Mouse (Mus musculus): ENCODE data around the gene Grb14. TPM values are rescaled to one million over a fixed set of nuclear protein-coding genes. Genes with fewer than 3 reads are reported as not detected.

The Grb14 gene
- 17.7 and 25.3 TPM in 2 replicates for polyA plus RNA-seq (2014; fragmentation: Nextera tagmentation; extraction: Ambion mirVana)

- 94% methylated on average over 1 of the region's 1 CpGs for WGBS
- no peaks in the 10 kb centered on the region for H3K36me3 ChIP-seq (ENCODE audit: control insufficient read depth, insufficient read depth, low read length)
- no peak within 1 kb of the TSS for H3K27ac ChIP-seq (ENCODE audit: low read depth, low read length)
- no peak within 1 kb of the TSS for H3K9ac ChIP-seq (ENCODE audit: low read length)
- H3K27me3 ChIP-seq (replicated peaks; ENCODE audit: control insufficient read depth, insufficient read depth, low read length), result no peaks in the 10 kb centered on the region
- no peak within 1 kb of the TSS for H3K4me2 ChIP-seq (ENCODE audit: low read length)
- ATAC-seq (no peak), DNase-seq (ENCODE audit: low spot score) (no peak)
- no peaks in the 10 kb centered on the region for H3K4me1 ChIP-seq (ENCODE audit: control insufficient read depth, insufficient read depth, low read length)
- H3K4me3 ChIP-seq (ENCODE audit: low read depth, low read length), result no peak within 1 kb of the TSS
- H3K9me3 ChIP-seq (replicated peaks; ENCODE audit: control insufficient read depth, low read length), result no peaks in the 10 kb centered on the region
These were observed at the start of gene Grb14 for GRCm38 (mm10) chr2:65024887-65025286. Gene Grb14, minus strand, starts transcription at chr2:65024987.

GRCm38 (mm10) chr2:65072205-65072604 lies 47.4 kb upstream of the Grb14 start:
- no peak overlapping the region for H3K4me3 ChIP-seq (ENCODE audit: low read depth, low read length)

GRCm38 (mm10) chr2:65053764-65054163 lies 29.0 kb upstream of the Grb14 start:
- Histone ChIP-seq H3K9ac (ENCODE audit: low read length) (no peak overlapping the region), H3K4me2 (ENCODE audit: low read length) (no peak overlapping the region), H3K27ac (ENCODE audit: low read depth, low read length) (no peak overlapping the region), H3K4me3 (ENCODE audit: low read depth, low read length) (no peak overlapping the region), H3K9me3 (replicated peaks; ENCODE audit: control insufficient read depth, low read length) (no peaks in the 10 kb centered on the region), H3K27me3 (replicated peaks; ENCODE audit: control insufficient read depth, insufficient read depth, low read length) (no peaks in the 10 kb centered on the region), H3K36me3 (ENCODE audit: control insufficient read depth, insufficient read depth, low read length) (no peaks in the 10 kb centered on the region), H3K4me1 (ENCODE audit: control insufficient read depth, insufficient read depth, low read length) (no peaks in the 10 kb centered on the region)
- WGBS, result 90% methylated on average over 2 of the region's 2 CpGs
- no peak for DNase-seq (ENCODE audit: low spot score)
- ATAC-seq, result no peak

More at GRCm38 (mm10) chr2:65072205-65072604, 47.4 kb upstream of the Grb14 start:
- H3K9ac ChIP-seq (ENCODE audit: low read length), result no peak overlapping the region
- H3K27ac ChIP-seq (ENCODE audit: low read depth, low read length), result no peak overlapping the region
- no peaks in the 10 kb centered on the region for H3K9me3 ChIP-seq (replicated peaks; ENCODE audit: control insufficient read depth, low read length)
- H3K27me3 ChIP-seq (replicated peaks; ENCODE audit: control insufficient read depth, insufficient read depth, low read length), result no peaks in the 10 kb centered on the region
- no peaks in the 10 kb centered on the region for H3K4me1 ChIP-seq (ENCODE audit: control insufficient read depth, insufficient read depth, low read length)
- H3K36me3 ChIP-seq (ENCODE audit: control insufficient read depth, insufficient read depth, low read length), result no peaks in the 10 kb centered on the region
- ATAC-seq (no peak), DNase-seq (ENCODE audit: low spot score) (no peak)
- WGBS, result 74% methylated on average over 3 of the region's 3 CpGs
- no peak overlapping the region for H3K4me2 ChIP-seq (ENCODE audit: low read length)

- no peak overlapping the region for H3K9ac ChIP-seq (ENCODE audit: low read length)
- H3K27ac ChIP-seq (ENCODE audit: low read depth, low read length), result no peak overlapping the region
- no peak overlapping the region for H3K4me2 ChIP-seq (ENCODE audit: low read length)
- H3K36me3 ChIP-seq (ENCODE audit: control insufficient read depth, insufficient read depth, low read length), result no peaks in the 10 kb centered on the region
- no peak for DNase-seq (ENCODE audit: low spot score)
- H3K4me1 ChIP-seq (ENCODE audit: control insufficient read depth, insufficient read depth, low read length), result no peaks in the 10 kb centered on the region
- H3K27me3 ChIP-seq (replicated peaks; ENCODE audit: control insufficient read depth, insufficient read depth, low read length), result no peaks in the 10 kb centered on the region
- H3K9me3 ChIP-seq (replicated peaks; ENCODE audit: control insufficient read depth, low read length), result no peaks in the 10 kb centered on the region
- H3K4me3 ChIP-seq (ENCODE audit: low read depth, low read length), result no peak overlapping the region
- ATAC-seq, result no peak
- 97% methylated on average over 6 of the region's 6 CpGs for WGBS
These were observed 27.6 kb upstream of the Grb14 start for GRCm38 (mm10) chr2:65052191-65053012.

- 92% methylated on average over 3 of the region's 3 CpGs for WGBS
These were observed 26.0 kb upstream of the Grb14 start for GRCm38 (mm10) chr2:65050776-65051175.

GRCm38 (mm10) chr2:65048234-65049017 lies 23.6 kb upstream of the Grb14 start:
- no peaks in the 10 kb centered on the region for H3K27me3 ChIP-seq (replicated peaks; ENCODE audit: control insufficient read depth, insufficient read depth, low read length)
- no peak overlapping the region for H3K4me2 ChIP-seq (ENCODE audit: low read length)
- no peak overlapping the region for H3K9ac ChIP-seq (ENCODE audit: low read length)
- WGBS, result 31% methylated on average over 6 of the region's 6 CpGs
- no peaks in the 10 kb centered on the region for H3K9me3 ChIP-seq (replicated peaks; ENCODE audit: control insufficient read depth, low read length)
- no peaks in the 10 kb centered on the region for H3K36me3 ChIP-seq (ENCODE audit: control insufficient read depth, insufficient read depth, low read length)
- no peaks in the 10 kb centered on the region for H3K4me1 ChIP-seq (ENCODE audit: control insufficient read depth, insufficient read depth, low read length)
- H3K27ac ChIP-seq (ENCODE audit: low read depth, low read length), result no peak overlapping the region
- DNase-seq (ENCODE audit: low spot score), result peak; percentile 53
- no peak overlapping the region for H3K4me3 ChIP-seq (ENCODE audit: low read depth, low read length)
- peak; percentile 44 for ATAC-seq

More at GRCm38 (mm10) chr2:65050776-65051175, 26.0 kb upstream of the Grb14 start:
- H3K4me3 ChIP-seq (ENCODE audit: low read depth, low read length), result no peak overlapping the region
- H3K27ac ChIP-seq (ENCODE audit: low read depth, low read length), result no peak overlapping the region
- DNase-seq (ENCODE audit: low spot score), result no peak
- H3K9me3 ChIP-seq (replicated peaks; ENCODE audit: control insufficient read depth, low read length), result no peaks in the 10 kb centered on the region
- H3K27me3 ChIP-seq (replicated peaks; ENCODE audit: control insufficient read depth, insufficient read depth, low read length), result no peaks in the 10 kb centered on the region
- H3K9ac ChIP-seq (ENCODE audit: low read length), result no peak overlapping the region
- no peaks in the 10 kb centered on the region for H3K4me1 ChIP-seq (ENCODE audit: control insufficient read depth, insufficient read depth, low read length)
- no peaks in the 10 kb centered on the region for H3K36me3 ChIP-seq (ENCODE audit: control insufficient read depth, insufficient read depth, low read length)
- H3K4me2 ChIP-seq (ENCODE audit: low read length), result no peak overlapping the region
- no peak for ATAC-seq

- 31% methylated on average over 4 of the region's 4 CpGs for WGBS
- peak; percentile 23; the same call in 1 of the 2 replicates for ATAC-seq
- H3K4me2 ChIP-seq (ENCODE audit: low read length), result no peak overlapping the region
- H3K27me3 ChIP-seq (replicated peaks; ENCODE audit: control insufficient read depth, insufficient read depth, low read length), result no peaks in the 10 kb centered on the region
- H3K36me3 ChIP-seq (ENCODE audit: control insufficient read depth, insufficient read depth, low read length), result no peaks in the 10 kb centered on the region
- H3K9me3 ChIP-seq (replicated peaks; ENCODE audit: control insufficient read depth, low read length), result no peaks in the 10 kb centered on the region
- no peaks in the 10 kb centered on the region; the same call in 1 of the 2 replicates for H3K4me1 ChIP-seq (ENCODE audit: control insufficient read depth, insufficient read depth, low read length)
- no peak overlapping the region for H3K9ac ChIP-seq (ENCODE audit: low read length)
- peak; percentile 20 for DNase-seq (ENCODE audit: low spot score)
- no peak overlapping the region for H3K27ac ChIP-seq (ENCODE audit: low read depth, low read length)
- H3K4me3 ChIP-seq (ENCODE audit: low read depth, low read length), result no peak overlapping the region
These were observed 13.4 kb upstream of the Grb14 start for GRCm38 (mm10) chr2:65038164-65038563.

GRCm38 (mm10) chr2:65037546-65037945 lies 12.8 kb upstream of the Grb14 start:
- no peak overlapping the region for H3K4me2 ChIP-seq (ENCODE audit: low read length)
- peak; percentile 33 for DNase-seq (ENCODE audit: low spot score)
- ATAC-seq, result peak; percentile 34; the same call in 1 of the 2 replicates

More at GRCm38 (mm10) chr2:65037546-65037945, 12.8 kb upstream of the Grb14 start:
- Histone ChIP-seq H3K4me1 (ENCODE audit: control insufficient read depth, insufficient read depth, low read length) (no peaks in the 10 kb centered on the region; the same call in 1 of the 2 replicates), H3K9me3 (replicated peaks; ENCODE audit: control insufficient read depth, low read length) (no peaks in the 10 kb centered on the region), H3K27ac (ENCODE audit: low read depth, low read length) (no peak overlapping the region), H3K9ac (ENCODE audit: low read length) (no peak overlapping the region), H3K4me3 (ENCODE audit: low read depth, low read length) (no peak overlapping the region), H3K36me3 (ENCODE audit: control insufficient read depth, insufficient read depth, low read length) (no peaks in the 10 kb centered on the region), H3K27me3 (replicated peaks; ENCODE audit: control insufficient read depth, insufficient read depth, low read length) (no peaks in the 10 kb centered on the region)
- WGBS, result 5% methylated on average over 8 of the region's 8 CpGs
